Mouse (Mus musculus): ENCODE measurements around the gene Gm13697. TPM values are rescaled to one million over a fixed set of nuclear protein-coding genes. Genes with fewer than 3 reads are reported as not detected.

Gm13697 gene
- polyA plus RNA-seq, 1 experiment from 2014 or later, result not detected

- Histone ChIP-seq H3K27me3 (replicated peaks; ENCODE audit: control insufficient read depth, insufficient read depth, low read length) (no peaks in the 10 kb centered on the region), H3K9me3 (ENCODE audit: control insufficient read depth) (no peaks in the 10 kb centered on the region), H3K9ac (ENCODE audit: low read depth, low read length) (no peak overlapping the region), H3K27ac (ENCODE audit: low read depth, low read length) (no peak overlapping the region), H3K4me3 (ENCODE audit: low read depth, low read length) (no peak overlapping the region), H3K4me2 (replicated peaks; ENCODE audit: low read depth) (no peak overlapping the region), H3K4me1 (replicated peaks; ENCODE audit: control insufficient read depth, insufficient read depth, low read length) (no peaks in the 10 kb centered on the region), H3K36me3 (ENCODE audit: control insufficient read depth, insufficient read depth) (no peaks in the 10 kb centered on the region)
- TF ChIP-seq CTCF (IDR thresholded peaks at IDR 0.05; ENCODE audit: low read depth), result no peak
- 84% methylated on average over 2 of the region's 2 CpGs for WGBS
- no peak for ATAC-seq
These were observed 48.0 kb downstream of the Gm13697 start for GRCm38 (mm10) chr2:84032505-84032904.

- Histone ChIP-seq H3K4me1 (replicated peaks; ENCODE audit: control insufficient read depth, insufficient read depth, low read length) (no peaks in the 10 kb centered on the region), H3K4me3 (ENCODE audit: low read depth, low read length) (no peak overlapping the region), H3K27me3 (replicated peaks; ENCODE audit: control insufficient read depth, insufficient read depth, low read length) (no peaks in the 10 kb centered on the region), H3K9me3 (ENCODE audit: control insufficient read depth) (no peaks in the 10 kb centered on the region), H3K4me2 (replicated peaks; ENCODE audit: low read depth) (no peak overlapping the region), H3K36me3 (ENCODE audit: control insufficient read depth, insufficient read depth) (no peaks in the 10 kb centered on the region), H3K9ac (ENCODE audit: low read depth, low read length) (no peak overlapping the region), H3K27ac (ENCODE audit: low read depth, low read length) (no peak overlapping the region)
- WGBS, result 77% methylated on average over 4 of the region's 4 CpGs
- TF ChIP-seq CTCF (IDR thresholded peaks at IDR 0.05; ENCODE audit: low read depth), result no peak
- no peak for ATAC-seq
These were observed 51.5 kb downstream of the Gm13697 start for GRCm38 (mm10) chr2:84035997-84036396.

Other genes starting within 250 kb of the Gm13697 start
- 3.6 and 4.2 TPM in 2 replicates for gene Fam171b, start 172.1 kb upstream of the Gm13697 start, polyA plus RNA-seq (2015; fragmentation: Nextera tagmentation; extraction: Ambion mirVana)
- gene Zswim2, start 43.5 kb upstream of the Gm13697 start, polyA plus RNA-seq (2015; fragmentation: Nextera tagmentation; extraction: Ambion mirVana), result not detected in 2 replicates
- gene Gm13698, start 29.1 kb upstream of the Gm13697 start, polyA plus RNA-seq (2015; fragmentation: Nextera tagmentation; extraction: Ambion mirVana), result not detected in 2 replicates
- gene Gm13693, start 23.2 kb upstream of the Gm13697 start, polyA plus RNA-seq (2015; fragmentation: Nextera tagmentation; extraction: Ambion mirVana), result not detected in 2 replicates
- gene Gm13695, start 17.4 kb upstream of the Gm13697 start, polyA plus RNA-seq (2015; fragmentation: Nextera tagmentation; extraction: Ambion mirVana), result not detected in 2 replicates
- not detected in 2 replicates for gene Gm13696, start 11.6 kb upstream of the Gm13697 start, polyA plus RNA-seq (2015; fragmentation: Nextera tagmentation; extraction: Ambion mirVana)
- gene Gm13694, start 5.8 kb upstream of the Gm13697 start, polyA plus RNA-seq (2015; fragmentation: Nextera tagmentation; extraction: Ambion mirVana), result not detected in 2 replicates
- not detected in 2 replicates for gene Gm13691, start 5.8 kb downstream of the Gm13697 start, polyA plus RNA-seq (2015; fragmentation: Nextera tagmentation; extraction: Ambion mirVana)